ENCODE assay signal across 12 mouse cellular contexts in genomic region chr2:98667201-98667600, GRCm38 (mm10). TPM values are rescaled to one million over a fixed set of nuclear protein-coding genes. Genes with fewer than 3 reads are reported as not detected.
ATAC-seq and TF ChIP-seq lines count a peak whose summit lies in the region.
"Not testable (repeated sequence)": the region's sequence is repeated elsewhere in the genome, so short reads cannot be mapped to it uniquely, and the experiment has no call there.
"Had no signal": no experiment of that assay in that cellular context is flagged by ENCODE, and none has a peak within 500 bp of the region (broad histone marks: within the 10 kb centered on the region; RNA-seq: fewer than 3 reads in every experiment).

Gene Gm10800, minus strand, starts transcription at chr2:98667301.

- not testable (repeated sequence) for H3K4me3 ChIP-seq in ES-Bruce4 (ENCODE audit: low read depth, low read length); brown adipose tissue, adult 24 weeks (ENCODE audit: insufficient read depth, low read depth, low read length); heart, embryonic 16.5 days (ENCODE audit: low read length); megakaryocyte, embryonic 14.5 days (replicated peaks); olfactory bulb, adult 2 months (ENCODE audit: insufficient read depth, low read depth, low read length)

- 81% methylated on average over 4 of the region's 4 CpGs for WGBS in heart, embryonic 16.5 days
- 86% methylated on average over 4 of the region's 4 CpGs for WGBS in olfactory bulb, adult 2 months

- H3K4me2 ChIP-seq in heart, embryonic 16.5 days (ENCODE audit: low read depth, low read length): not testable (repeated sequence)

- H3K27ac ChIP-seq in ES-Bruce4 (ENCODE audit: insufficient read depth, low read length); brown adipose tissue, adult 24 weeks (replicated peaks; ENCODE audit: low read depth, low read length); heart, embryonic 16.5 days (ENCODE audit: low read length); olfactory bulb, adult 2 months (ENCODE audit: insufficient read depth, low read depth, low read length): not testable (repeated sequence)

- H3K9ac ChIP-seq in ES-Bruce4 (ENCODE audit: low read depth, poor library complexity, severe bottlenecking); heart, embryonic 16.5 days (ENCODE audit: low read length): not testable (repeated sequence)

- not testable (repeated sequence) for ATAC-seq in activated CD4-positive, CD25-positive, alpha-beta regulatory T cell, adult 4 months; erythroblast, adult 5-6 weeks (replicated peaks; ENCODE audit: low FRiP score, poor library complexity, severe bottlenecking); heart, embryonic 16.5 days (replicated peaks; ENCODE audit: extremely low read depth, insufficient read depth, low FRiP score)

- TF ChIP-seq CTCF in ES-Bruce4 (IDR thresholded peaks at IDR 0.05; ENCODE audit: low read depth, low read length); olfactory bulb, adult 2 months (IDR thresholded peaks at IDR 0.05; ENCODE audit: insufficient read depth, low read depth, low read length): not testable (repeated sequence)

- not testable (repeated sequence) for TF ChIP-seq EP300 in ES-Bruce4 (IDR thresholded peaks at IDR 0.05; ENCODE audit: insufficient read depth, low read depth, low read length)

- TF ChIP-seq POLR2A in ES-Bruce4 (IDR thresholded peaks at IDR 0.05; ENCODE audit: insufficient read depth, low read length); olfactory bulb, adult 2 months (IDR thresholded peaks at IDR 0.05; ENCODE audit: insufficient read depth, low read depth, low read length): not testable (repeated sequence)

- H3K36me3 ChIP-seq in ES-Bruce4 (ENCODE audit: control insufficient read depth, insufficient read depth, low read length, poor library complexity, severe bottlenecking); heart, embryonic 16.5 days (ENCODE audit: control insufficient read depth, insufficient read depth); megakaryocyte, embryonic 14.5 days (replicated peaks; ENCODE audit: low read length): not testable (repeated sequence)

- not testable (repeated sequence) for H3K27me3 ChIP-seq in ES-Bruce4 (ENCODE audit: control insufficient read depth, insufficient read depth, low read length, poor library complexity, severe bottlenecking); heart, embryonic 16.5 days (ENCODE audit: control insufficient read depth, insufficient read depth, low read length); megakaryocyte, embryonic 14.5 days (replicated peaks)

- not testable (repeated sequence) for H3K9me3 ChIP-seq in ES-Bruce4 (replicated peaks; ENCODE audit: control insufficient read depth, insufficient read depth, low read length, poor library complexity, severe bottlenecking); heart, embryonic 16.5 days (replicated peaks; ENCODE audit: control insufficient read depth, low read length); megakaryocyte, embryonic 14.5 days

- not testable (repeated sequence) for H3K4me1 ChIP-seq in ES-Bruce4 (ENCODE audit: control insufficient read depth, insufficient read depth, low read length); brown adipose tissue, adult 24 weeks (ENCODE audit: control insufficient read depth, insufficient read depth, insufficient read length, low read length); heart, embryonic 16.5 days (ENCODE audit: control insufficient read depth, insufficient read depth, low read length); megakaryocyte, embryonic 14.5 days; olfactory bulb, adult 2 months (ENCODE audit: control insufficient read depth, insufficient read depth, low read length)

RNA-seq across cellular contexts. Expression of gene Gm10800, which starts in this region (rescaled TPM):
- polyA plus RNA-seq in ES-Bruce4 (2011; ENCODE audit: insufficient read depth, insufficient read length, low read depth, missing spikeins): 52.4 and 67.0 TPM in 2 replicates
- polyA plus RNA-seq in activated CD4-positive, CD25-positive, alpha-beta regulatory T cell, adult 4 months (2017; shearing (Covaris generic)): 100 to 1,000 TPM in 1 of 2 experiments, 10 to 100 TPM in 1; 45.2 to 225 TPM
- 34.0 and 73.7 TPM in 2 replicates for polyA plus RNA-seq in brown adipose tissue, adult 24 weeks (2012; ENCODE audit: insufficient read depth, insufficient read length, missing spikeins)
- total RNA-seq in erythroblast, adult 5-6 weeks (2015; ENCODE audit: low replicate concordance): 570 and 996 TPM in 2 replicates
- total RNA-seq in erythroblast, adult 5-6 weeks (2017; ENCODE audit: low replicate concordance): 7,490 and 19,897 TPM in 2 replicates
- polyA plus RNA-seq in heart, embryonic 16.5 days (2015; fragmentation: Nextera tagmentation; extraction: Ambion mirVana): 0.67 and 30.7 TPM in 2 replicates
- polyA plus RNA-seq in megakaryocyte, embryonic 14.5 days (2012; ENCODE audit: insufficient read depth, low replicate concordance): 149 and 1,950 TPM in 2 replicates
- 2,425 TPM in 1 of 2 replicates, not detected in the other for polyA plus RNA-seq in olfactory bulb, adult 2 months (2012; ENCODE audit: insufficient read depth, insufficient read length, low replicate concordance, missing spikeins)
- total RNA-seq: gastrocnemius, adult 2 months; gastrocnemius, postnatal 25 days; heart, postnatal 10 days had no signal
- polyA plus RNA-seq: adrenal gland, adult 2 months; forebrain, embryonic 10.5 days had no signal
